Mouse (Mus musculus) embryonic facial prominence, embryonic 14.5 days (tissue): Measurements from ENCODE around the gene Zbed5. TPM values are rescaled to one million over a fixed set of nuclear protein-coding genes. Genes with fewer than 3 reads are reported as not detected.
A peak's percentile ranks its signal among the peaks of the same experiment; 100 is the strongest.

Source experiments
- ATAC-seq: fragments of 200-750 bp; cut with Nextera tagmentation; 2 replicates; pipeline ENCODE4 v1.8.0; 2017; ENCODE audit warnings: low read depth, moderate number of reproducible peaks, moderate TSS enrichment
- DNase-seq: peaks from one replicate; pipeline ENCODE4 v3.0.0-alpha.2; 2015; ENCODE audit warnings: low spot score
- H3K27ac ChIP-seq: fragments of 300-500 bp; sonication (generic); replicated peaks from 2 replicates; pipeline ENCODE4 v1.5.1; 2014; ENCODE audit warnings: low read depth, mild to moderate bottlenecking, low read length, moderate library complexity
- H3K27me3 ChIP-seq: fragments of 300-500 bp; sonication (generic); replicated peaks from 2 replicates; pipeline ENCODE4 v1.6.1; 2014; ENCODE audit warnings: low read length; ENCODE audit not compliant: control insufficient read depth, insufficient read depth
- H3K36me3 ChIP-seq: fragments of 300-500 bp; sonication (generic); 2 replicates; pipeline ENCODE4 v1.6.1; 2014; ENCODE audit warnings: low read length, mixed read lengths; ENCODE audit not compliant: control insufficient read depth, insufficient read depth
- H3K4me1 ChIP-seq: fragments of 300-500 bp; sonication (generic); 2 replicates; pipeline ENCODE4 v1.6.1; 2014; ENCODE audit warnings: antibody characterized with exemption, low read length; ENCODE audit not compliant: control insufficient read depth, insufficient read depth
- H3K4me2 ChIP-seq: fragments of 300-500 bp; sonication (generic); 2 replicates; pipeline ENCODE4 v1.6.1; 2014; ENCODE audit warnings: low read depth, mild to moderate bottlenecking, low read length, moderate library complexity, mixed read lengths
- H3K4me3 ChIP-seq: fragments of 300-500 bp; sonication (generic); 2 replicates; pipeline ENCODE4 v1.5.1; 2014; ENCODE audit warnings: low read depth, mild to moderate bottlenecking, low read length
- H3K9ac ChIP-seq: fragments of 300-500 bp; sonication (generic); 2 replicates; pipeline ENCODE4 v1.6.1; 2014; ENCODE audit warnings: low read depth, mild to moderate bottlenecking, low read length, moderate library complexity, mixed read lengths
- H3K9me3 ChIP-seq: fragments of 300-500 bp; sonication (generic); 2 replicates; pipeline ENCODE4 v1.6.1; 2016; ENCODE audit warnings: low read length; ENCODE audit not compliant: control insufficient read depth
- WGBS: fragments of 180-500 bp; shearing (Covaris S2); extraction: QIAGEN DNeasy Blood & Tissue Kit; methylation state at CpG from one replicate; pipeline ENCODE4 v1.1.7; 2014; 5-methylcytosine and 5-hydroxymethylcytosine counted together
- polyA plus RNA-seq: library from polyadenylated mRNA; unstranded; fragments of >200 nt; fragmentation: Nextera tagmentation; extraction: Ambion mirVana; gene quantifications from 2 replicates; pipeline ENCODE4 v1.2.1, GENCODE M21; 2014

Zbed5 gene
- polyA plus RNA-seq = 5.6 and 9.3 TPM in 2 replicates

GRCm38 (mm10) chr5:129895198-129896088 lies at the start of gene Zbed5:
Gene Zbed5 (plus strand): TSS chr5:129895723.
- no peaks in the 10 kb centered on the region for H3K9me3 ChIP-seq
- H3K4me2 ChIP-seq = peak within 1 kb of the TSS; percentile 62
- WGBS = 2% methylated on average over 41 of the region's 44 CpGs
- H3K4me3 ChIP-seq = peak within 1 kb of the TSS; percentile 59
- peaks cover 6% of the 10 kb centered on the region for H3K4me1 ChIP-seq
- H3K27me3 ChIP-seq = no peaks in the 10 kb centered on the region
- ATAC-seq (peak; percentile 100), DNase-seq (peak; percentile 97)
- H3K27ac ChIP-seq = no peak within 1 kb of the TSS
- H3K36me3 ChIP-seq = 0 out of 2 replicates have a peak, but pooled peaks cover 1% of the 10 kb centered on the region
- H3K9ac ChIP-seq = peak within 1 kb of the TSS; percentile 54

- Histone ChIP-seq H3K4me1 (no peaks in the 10 kb centered on the region; the same call in 1 of the 2 replicates), H3K27me3 (no peaks in the 10 kb centered on the region), H3K27ac (peak within 1 kb of the TSS; percentile 28; the same call in 1 of the 2 replicates), H3K4me3 (peak within 1 kb of the TSS; percentile 72), H3K9me3 (no peaks in the 10 kb centered on the region), H3K9ac (peak within 1 kb of the TSS; percentile 85), H3K36me3 (peaks cover 27% of the 10 kb centered on the region), H3K4me2 (peak within 1 kb of the TSS; percentile 74)
- DNase-seq = peak; percentile 97
- ATAC-seq = peak; percentile 99
- WGBS = 10% methylated on average over 20 of the region's 22 CpGs
Measured at GRCm38 (mm10) chr5:129846752-129847557, 48.6 kb upstream of the Zbed5 start, which contains the start of gene Sumf2. Gene Sumf2 (plus strand): TSS chr5:129846986.

- 53% methylated on average over 8 of the region's 8 CpGs for WGBS
- Histone ChIP-seq H3K9me3 (no peaks in the 10 kb centered on the region), H3K4me2 (peak overlapping the region; percentile 74), H3K27me3 (no peaks in the 10 kb centered on the region), H3K36me3 (peaks cover 27% of the 10 kb centered on the region), H3K9ac (peak overlapping the region; percentile 85), H3K4me3 (peak overlapping the region; percentile 72), H3K4me1 (no peaks in the 10 kb centered on the region; the same call in 1 of the 2 replicates), H3K27ac (0 out of 2 replicates have a peak overlapping the region, but pooled peaks have one; percentile 28)
- ATAC-seq (no peak), DNase-seq (no peak)
Measured at GRCm38 (mm10) chr5:129847558-129847820, 48.0 kb upstream of the Zbed5 start.

- no peak overlapping the region for H3K4me2 ChIP-seq
- 48% methylated on average over 5 of the region's 5 CpGs for WGBS
Measured at GRCm38 (mm10) chr5:129855163-129855562, 40.4 kb upstream of the Zbed5 start.

GRCm38 (mm10) chr5:129856414-129856813 lies 39.1 kb upstream of the Zbed5 start:
- Histone ChIP-seq H3K27me3 (no peaks in the 10 kb centered on the region), H3K9ac (no peak overlapping the region), H3K4me1 (no peaks in the 10 kb centered on the region), H3K4me2 (no peak overlapping the region), H3K9me3 (no peaks in the 10 kb centered on the region), H3K27ac (no peak overlapping the region), H3K36me3 (peaks cover 70% of the 10 kb centered on the region), H3K4me3 (no peak overlapping the region)
- ATAC-seq (no peak), DNase-seq (no peak)
- WGBS = 90% methylated on average over 5 of the region's 5 CpGs

More at GRCm38 (mm10) chr5:129855163-129855562, 40.4 kb upstream of the Zbed5 start:
- H3K9me3 ChIP-seq = no peaks in the 10 kb centered on the region
- ATAC-seq = no peak
- peaks cover 58% of the 10 kb centered on the region for H3K36me3 ChIP-seq
- no peak for DNase-seq
- H3K9ac ChIP-seq = no peak overlapping the region
- no peak overlapping the region for H3K27ac ChIP-seq
- no peaks in the 10 kb centered on the region for H3K4me1 ChIP-seq
- no peak overlapping the region for H3K4me3 ChIP-seq
- no peaks in the 10 kb centered on the region for H3K27me3 ChIP-seq

GRCm38 (mm10) chr5:129862325-129862724 lies 33.2 kb upstream of the Zbed5 start:
- Histone ChIP-seq H3K9ac (no peak overlapping the region), H3K27ac (no peak overlapping the region), H3K27me3 (no peaks in the 10 kb centered on the region), H3K36me3 (peaks cover 46% of the 10 kb centered on the region), H3K4me3 (no peak overlapping the region), H3K9me3 (no peaks in the 10 kb centered on the region), H3K4me2 (no peak overlapping the region), H3K4me1 (peaks cover 4% of the 10 kb centered on the region; the same call in 1 of the 2 replicates)
- WGBS = 94% methylated on average over 6 of the region's 6 CpGs
- ATAC-seq (no peak), DNase-seq (no peak)

GRCm38 (mm10) chr5:129864467-129864866 lies 31.1 kb upstream of the Zbed5 start:
- H3K4me3 ChIP-seq = no peak overlapping the region
- H3K9me3 ChIP-seq = no peaks in the 10 kb centered on the region
- peaks cover 4% of the 10 kb centered on the region; the same call in 1 of the 2 replicates for H3K4me1 ChIP-seq
- no peaks in the 10 kb centered on the region for H3K27me3 ChIP-seq
- DNase-seq (no peak), ATAC-seq (peak; percentile 33; the same call in 1 of the 2 replicates)
- 0 out of 2 replicates have a peak overlapping the region, but pooled peaks have one; percentile 37 for H3K9ac ChIP-seq
- WGBS = 12% methylated on average over 18 of the region's 18 CpGs
- H3K36me3 ChIP-seq = peaks cover 33% of the 10 kb centered on the region
- H3K27ac ChIP-seq = no peak overlapping the region
- peak overlapping the region; percentile 31; the same call in 1 of the 2 replicates for H3K4me2 ChIP-seq

GRCm38 (mm10) chr5:129865841-129866240 lies 29.7 kb upstream of the Zbed5 start:
- Histone ChIP-seq H3K4me1 (peaks cover 4% of the 10 kb centered on the region; the same call in 1 of the 2 replicates), H3K9me3 (no peaks in the 10 kb centered on the region), H3K4me2 (no peak overlapping the region), H3K9ac (no peak overlapping the region), H3K4me3 (no peak overlapping the region), H3K36me3 (peaks cover 19% of the 10 kb centered on the region), H3K27me3 (no peaks in the 10 kb centered on the region), H3K27ac (no peak overlapping the region)
- ATAC-seq = no peak
- WGBS = 85% methylated on average over 12 of the region's 12 CpGs
- no peak for DNase-seq
